Mouse (Mus musculus) bone marrow macrophage, adult 2 months (primary cell): ENCODE data around the gene Noxo1. TPM values are rescaled to one million over a fixed set of nuclear protein-coding genes. Genes with fewer than 3 reads are reported as not detected.
A peak's percentile ranks its signal among the peaks of the same experiment; 100 is the strongest.

Source experiments
- H3K27ac ChIP-seq: 2 replicates; pipeline ENCODE4 v1.5.1; 2012; ENCODE audit warnings: low read depth, low read length; ENCODE audit not compliant: insufficient read depth
- H3K4me1 ChIP-seq: 2 replicates; pipeline ENCODE4 v1.6.1; 2012; ENCODE audit warnings: low read length; ENCODE audit not compliant: control insufficient read depth, insufficient read depth
- H3K4me3 ChIP-seq: 2 replicates; pipeline ENCODE4 v1.5.1; 2012; ENCODE audit warnings: mild to moderate bottlenecking, low read length, moderate library complexity; ENCODE audit not compliant: insufficient read depth
- CTCF ChIP-seq: IDR thresholded peaks from 2 replicates; pipeline ENCODE4 v1.5.1; 2012; ENCODE audit warnings: low read depth, mild to moderate bottlenecking, low read length, moderate library complexity
- POLR2A ChIP-seq: IDR thresholded peaks from 2 replicates; pipeline ENCODE4 v1.6.1; 2012; ENCODE audit warnings: mild to moderate bottlenecking, low read depth, low read length, borderline replicate concordance
- polyA plus RNA-seq: library from polyadenylated mRNA; stranded (reverse); fragments of >200 nt; gene quantifications from 2 replicates; pipeline ENCODE4 v1.2.4, GENCODE M21; 2012; ENCODE audit not compliant: missing spikeins, insufficient read depth, insufficient read length

Noxo1 gene
- polyA plus RNA-seq, 1 experiment = 6.0 TPM

DNA sequence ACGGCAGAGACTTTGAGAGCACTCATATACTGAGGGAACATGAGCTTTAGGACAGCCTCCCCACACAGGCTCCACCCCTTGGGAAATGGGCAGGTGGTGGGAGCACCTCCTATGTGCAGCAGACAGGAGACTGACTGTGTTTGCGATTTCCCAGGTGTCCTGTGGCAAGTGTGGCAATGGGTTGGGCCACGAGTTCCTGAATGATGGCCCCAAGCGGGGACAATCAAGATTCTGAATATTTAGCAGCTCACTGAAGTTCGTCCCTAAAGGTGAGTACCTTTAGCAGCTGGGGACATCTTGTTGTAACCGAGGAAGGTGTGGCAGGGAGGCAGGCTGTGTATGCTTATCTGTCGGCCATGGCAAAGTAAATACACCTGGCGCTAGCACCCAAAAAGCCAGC, 43.9 kb downstream of the Noxo1 start:
- no peak overlapping the region for H3K27ac ChIP-seq
- TF ChIP-seq POLR2A (no peak), CTCF (no peak)
- H3K4me3 ChIP-seq = no peak overlapping the region
- H3K4me1 ChIP-seq = peaks cover 49% of the 10 kb centered on the region

DNA sequence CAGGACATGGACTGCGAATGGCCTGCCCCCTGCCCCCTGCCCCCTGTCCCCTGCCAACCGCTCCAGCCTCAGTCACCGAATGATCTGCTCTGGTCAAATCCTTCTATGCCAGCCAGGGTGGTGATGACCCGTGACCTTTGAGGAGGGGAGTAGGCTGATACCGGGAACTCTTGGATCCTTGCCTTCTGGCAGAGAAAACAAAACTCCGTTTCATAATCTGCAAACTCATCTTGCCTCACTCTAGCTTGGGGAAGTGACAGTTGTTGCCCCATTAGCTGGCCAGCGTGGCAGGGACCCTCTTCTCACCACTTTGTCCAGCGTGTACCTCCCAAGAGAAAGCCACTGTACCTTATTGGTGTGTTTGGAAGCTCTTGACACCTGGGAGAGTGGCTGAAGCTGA, 46.3 kb downstream of the Noxo1 start:
- peaks cover 36% of the 10 kb centered on the region for H3K4me1 ChIP-seq
- TF ChIP-seq POLR2A (no peak), CTCF (no peak)
- H3K4me3 ChIP-seq = no peak overlapping the region
- H3K27ac ChIP-seq = peak overlapping the region; percentile 74

DNA sequence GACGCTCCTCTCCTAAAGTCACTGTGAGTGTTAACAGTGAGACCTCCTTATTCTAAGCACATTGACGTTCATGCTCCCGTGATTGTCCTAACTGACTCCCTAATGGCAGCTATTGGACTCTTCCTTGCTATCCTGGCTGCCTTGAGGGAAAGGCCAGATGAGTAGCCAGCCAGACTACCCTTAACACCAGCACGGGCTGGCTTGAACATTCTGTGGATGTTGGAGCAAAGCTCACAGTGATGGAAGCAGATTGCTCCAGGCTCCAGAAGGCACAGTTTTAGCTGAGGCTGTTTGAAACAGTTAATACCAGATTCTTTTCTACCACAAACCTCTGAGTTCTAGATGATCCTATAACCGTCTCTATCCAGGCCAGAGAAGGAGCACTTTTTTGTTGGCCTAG, 47.9 kb downstream of the Noxo1 start:
- no peak overlapping the region for H3K27ac ChIP-seq
- TF ChIP-seq POLR2A (no peak), CTCF (no peak)
- H3K4me1 ChIP-seq = peaks cover 27% of the 10 kb centered on the region
- H3K4me3 ChIP-seq = no peak overlapping the region

DNA sequence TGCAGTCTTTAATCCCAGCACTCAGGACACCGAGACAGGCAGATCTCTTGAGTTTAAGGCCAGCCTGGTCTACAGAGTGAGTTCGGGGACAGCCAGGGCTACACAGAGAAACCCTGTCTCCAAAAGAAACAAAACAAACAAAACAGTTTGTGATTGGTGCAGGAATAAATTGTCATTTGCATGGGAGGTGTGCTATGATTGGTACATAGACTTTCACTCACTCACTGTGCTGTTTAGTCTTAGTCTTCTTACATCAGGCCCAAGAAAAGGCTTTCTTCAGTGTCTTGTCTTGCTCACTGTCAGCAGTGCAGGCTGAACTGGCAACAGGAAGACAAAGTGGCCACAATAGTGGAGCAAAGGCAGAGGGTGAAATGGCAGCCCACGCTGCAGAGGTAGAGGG, 48.3 kb downstream of the Noxo1 start:
- H3K27ac ChIP-seq = no peak overlapping the region
- peaks cover 22% of the 10 kb centered on the region for H3K4me1 ChIP-seq
- TF ChIP-seq POLR2A (no peak), CTCF (no peak)
- H3K4me3 ChIP-seq = no peak overlapping the region

DNA sequence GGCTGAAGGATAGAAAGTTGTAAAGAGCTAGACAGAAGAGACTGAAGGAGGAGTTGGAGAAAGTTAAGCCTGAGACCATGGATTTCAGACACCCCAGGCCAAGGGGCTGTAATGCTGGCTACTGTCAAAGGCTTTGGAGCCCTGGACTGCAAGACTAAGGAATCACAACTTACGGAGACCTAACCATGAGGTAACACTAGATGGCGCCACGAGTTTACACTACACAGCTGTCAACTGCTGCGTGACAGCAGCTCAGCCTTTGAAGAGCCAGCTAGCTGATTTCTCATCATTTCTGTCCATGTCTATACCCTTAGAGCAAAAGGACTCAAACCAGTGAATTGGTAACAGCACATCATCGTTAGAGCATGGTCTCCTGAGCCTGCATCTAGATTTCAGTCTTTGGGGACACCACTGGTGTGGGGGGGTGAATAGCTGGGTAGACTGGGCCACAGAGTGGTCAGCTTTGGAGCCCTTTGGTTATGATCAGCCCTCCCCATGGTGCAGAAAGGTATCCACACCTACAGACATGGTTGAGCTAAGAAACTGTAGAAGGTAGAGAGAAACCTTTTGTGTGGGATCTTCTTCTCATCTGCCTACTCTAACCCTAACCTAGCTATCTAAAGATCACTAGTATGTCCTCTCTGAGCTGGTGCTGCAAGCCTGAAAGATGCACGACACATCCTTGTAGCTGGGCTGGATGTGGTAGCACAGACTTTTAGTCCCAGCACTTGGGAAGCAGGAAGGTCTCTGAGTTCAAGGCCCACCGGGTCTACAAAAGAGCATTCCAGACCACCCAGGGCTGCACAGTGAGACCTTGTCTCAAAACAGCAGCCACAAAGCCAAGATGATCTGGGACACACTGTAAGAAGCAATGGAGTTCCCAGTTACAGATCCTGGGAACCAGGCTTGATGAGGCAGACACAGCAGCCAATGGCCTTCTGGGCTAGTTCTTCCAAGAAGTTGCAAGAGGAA, 49.8 kb downstream of the Noxo1 start:
- no peak for TF ChIP-seq POLR2A
- peak; percentile 79 for TF ChIP-seq CTCF
- H3K27ac ChIP-seq = no peak overlapping the region
- H3K4me3 ChIP-seq = no peak overlapping the region
- H3K4me1 ChIP-seq = peaks cover 18% of the 10 kb centered on the region

DNA sequence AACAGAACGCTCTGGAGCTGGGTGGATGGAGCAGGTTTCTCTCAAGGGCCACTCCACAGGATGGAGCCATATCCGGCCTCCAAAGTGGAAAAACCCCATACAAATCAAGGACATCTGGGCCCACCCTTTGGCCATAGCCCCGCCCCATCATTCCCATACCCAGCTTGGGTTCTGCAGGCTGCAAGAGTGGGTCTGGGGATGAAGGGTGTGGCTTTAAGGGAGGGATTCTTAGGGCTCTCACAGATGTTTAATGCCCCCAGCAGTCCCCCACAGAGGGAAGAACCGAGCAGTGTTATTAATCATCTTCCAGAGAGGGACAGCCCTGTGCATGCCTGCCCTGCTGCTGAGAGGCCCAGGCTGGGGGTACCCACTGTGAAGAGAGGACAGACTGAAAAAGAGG, 51.0 kb downstream of the Noxo1 start:
- no peak overlapping the region for H3K4me3 ChIP-seq
- H3K27ac ChIP-seq = no peak overlapping the region
- TF ChIP-seq CTCF = no peak
- no peak for TF ChIP-seq POLR2A
- H3K4me1 ChIP-seq = peaks cover 9% of the 10 kb centered on the region

Other genes with a start within 250 kb of the Noxo1 start
- 21.7 and 25.0 TPM in 2 replicates for gene E4f1, start 225.9 kb upstream of the Noxo1 start, polyA plus RNA-seq
- gene Pgp, start 225.8 kb upstream of the Noxo1 start, polyA plus RNA-seq = 21.4 and 24.2 TPM in 2 replicates
- not detected in 2 replicates for gene Bricd5, start 222.3 kb upstream of the Noxo1 start, polyA plus RNA-seq
- 14.8 and 16.0 TPM in 2 replicates for gene Mlst8, start 217.2 kb upstream of the Noxo1 start, polyA plus RNA-seq
- gene Caskin1, start 207.6 kb upstream of the Noxo1 start, polyA plus RNA-seq = 0.34 TPM in 1 of 2 replicates, not detected in the other
- 88.8 and 102 TPM in 2 replicates for gene Traf7, start 168.3 kb upstream of the Noxo1 start, polyA plus RNA-seq
- gene Rab26, start 162.0 kb upstream of the Noxo1 start, polyA plus RNA-seq = 0.44 TPM in 1 of 2 replicates, not detected in the other
- 22.3 and 24.6 TPM in 2 replicates for gene Pkd1, start 146.4 kb upstream of the Noxo1 start, polyA plus RNA-seq
- 62.1 and 67.7 TPM in 2 replicates for gene Tsc2, start 63.6 kb upstream of the Noxo1 start, polyA plus RNA-seq
- 4.1 and 6.2 TPM in 2 replicates for gene Nthl1, start 63.6 kb upstream of the Noxo1 start, polyA plus RNA-seq
- gene Slc9a3r2, start 45.9 kb upstream of the Noxo1 start, polyA plus RNA-seq = 0.98 TPM in 1 of 2 replicates, not detected in the other
- gene Npw, start 37.8 kb upstream of the Noxo1 start, polyA plus RNA-seq = not detected in 2 replicates
- gene Zfp598, start 26.5 kb upstream of the Noxo1 start, polyA plus RNA-seq = 28.0 and 29.6 TPM in 2 replicates
- 0.41 and 0.79 TPM in 2 replicates for gene Syngr3, start 6.3 kb upstream of the Noxo1 start, polyA plus RNA-seq
- 21.6 and 22.0 TPM in 2 replicates for gene Gfer, start 78 bp upstream of the Noxo1 start, polyA plus RNA-seq
- 11.7 and 16.9 TPM in 2 replicates for gene Tbl3, start 11.4 kb downstream of the Noxo1 start, polyA plus RNA-seq
- not detected in 2 replicates for gene Rnf151, start 21.8 kb downstream of the Noxo1 start, polyA plus RNA-seq
- gene Rps2, start 21.9 kb downstream of the Noxo1 start, polyA plus RNA-seq = 685 and 784 TPM in 2 replicates
- gene Ndufb10, start 28.2 kb downstream of the Noxo1 start, polyA plus RNA-seq = 164 and 191 TPM in 2 replicates
- gene Rpl3l, start 31.6 kb downstream of the Noxo1 start, polyA plus RNA-seq = not detected in 2 replicates
- gene Msrb1, start 40.4 kb downstream of the Noxo1 start, polyA plus RNA-seq = 214 and 223 TPM in 2 replicates
- not detected in 2 replicates for gene Hs3st6, start 56.8 kb downstream of the Noxo1 start, polyA plus RNA-seq
- not detected in 2 replicates for gene Meiob, start 108.1 kb downstream of the Noxo1 start, polyA plus RNA-seq
- 39.7 and 44.9 TPM in 2 replicates for gene Hagh, start 143.9 kb downstream of the Noxo1 start, polyA plus RNA-seq
- gene Fahd1, start 154.1 kb downstream of the Noxo1 start, polyA plus RNA-seq = 9.0 and 9.1 TPM in 2 replicates
- not detected in 2 replicates for gene Igfals, start 169.8 kb downstream of the Noxo1 start, polyA plus RNA-seq
- gene Nubp2, start 190.1 kb downstream of the Noxo1 start, polyA plus RNA-seq = 39.0 and 40.3 TPM in 2 replicates
- gene Spsb3, start 190.4 kb downstream of the Noxo1 start, polyA plus RNA-seq = 20.2 and 21.3 TPM in 2 replicates
- gene Eme2, start 198.9 kb downstream of the Noxo1 start, polyA plus RNA-seq = 5.9 and 7.1 TPM in 2 replicates
- 25.6 and 34.9 TPM in 2 replicates for gene Mrps34, start 198.9 kb downstream of the Noxo1 start, polyA plus RNA-seq
- 37.2 and 38.5 TPM in 2 replicates for gene Nme3, start 200.3 kb downstream of the Noxo1 start, polyA plus RNA-seq
- gene Mapk8ip3, start 240.7 kb downstream of the Noxo1 start, polyA plus RNA-seq = 56.7 and 64.0 TPM in 2 replicates